Mouse (Mus musculus): ENCODE measurements around the gene Slc44a2.

- TF ChIP-seq CTCF (conservative IDR thresholded peaks at IDR 0.05; ENCODE audit: low read length) = no peak
- TF ChIP-seq POU5F1 (IDR thresholded peaks at IDR 0.05; ENCODE audit: borderline replicate concordance, low read length) = no peak
Measured at GRCm38 (mm10) chr9:21315421-21315820, 5.1 kb upstream of the Slc44a2 start.
